Mouse (Mus musculus): Measurements from ENCODE around the gene Copb1.

Gene Copb1

GRCm38 (mm10) chr7:114253885-114254833 lies at the start of gene Copb1:
Gene Copb1 (minus strand): TSS chr7:114254711.
- DNase-seq (ENCODE audit: low read depth): peak; percentile 92

- DNase-seq (ENCODE audit: low read depth): no peak
These were observed 46.8 kb upstream of the Copb1 start for GRCm38 (mm10) chr7:114301293-114301782.

GRCm38 (mm10) chr7:114300782-114301181 lies 46.3 kb upstream of the Copb1 start:
- DNase-seq (ENCODE audit: low read depth): no peak

DNA sequence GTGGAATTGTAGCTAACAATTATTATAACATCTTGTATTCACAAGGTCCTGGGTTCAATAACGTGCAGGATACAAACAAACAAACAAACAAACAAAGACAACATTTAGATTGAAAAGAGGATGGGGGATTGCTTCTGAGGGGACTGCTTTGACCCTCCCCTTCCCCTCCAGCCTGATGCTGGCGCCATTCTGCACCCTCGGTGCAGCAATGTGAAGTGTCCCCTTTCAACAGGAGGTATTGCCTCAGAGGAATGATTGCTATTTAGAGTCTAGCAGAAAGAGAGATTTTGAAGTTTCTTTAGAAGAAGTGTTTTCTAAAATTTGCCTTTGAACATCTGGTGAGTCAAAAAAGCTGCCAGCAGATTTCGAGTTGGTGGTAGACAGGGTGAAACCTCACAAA lies 44.7 kb upstream of the Copb1 start:
- DNase-seq (ENCODE audit: low read depth): no peak

GRCm38 (mm10) chr7:114294698-114295097 lies 40.2 kb upstream of the Copb1 start:
- no peak for DNase-seq (ENCODE audit: low read depth)

GRCm38 (mm10) chr7:114293903-114294302 lies 39.4 kb upstream of the Copb1 start:
- DNase-seq (ENCODE audit: low read depth): no peak

- DNase-seq (ENCODE audit: low read depth): no peak
These were observed 38.0 kb upstream of the Copb1 start for GRCm38 (mm10) chr7:114292501-114292971.

GRCm38 (mm10) chr7:114291461-114292335 lies 37.2 kb upstream of the Copb1 start:
- no peak for DNase-seq (ENCODE audit: low read depth)

GRCm38 (mm10) chr7:114290078-114290506 lies 35.6 kb upstream of the Copb1 start:
- no peak for DNase-seq (ENCODE audit: low read depth)

GRCm38 (mm10) chr7:114284296-114284910 lies 29.9 kb upstream of the Copb1 start:
- DNase-seq (ENCODE audit: low read depth): no peak

GRCm38 (mm10) chr7:114283006-114283405 lies 28.5 kb upstream of the Copb1 start:
- DNase-seq (ENCODE audit: low read depth): no peak

GRCm38 (mm10) chr7:114281671-114282070 lies 27.2 kb upstream of the Copb1 start:
- DNase-seq (ENCODE audit: low read depth): peak; percentile 65

GRCm38 (mm10) chr7:114276005-114276752 lies 21.7 kb upstream of the Copb1 start, which contains the start of gene Psma1:
Gene Psma1 (minus strand): TSS chr7:114276118.
- DNase-seq (ENCODE audit: low read depth): peak; percentile 99

DNA sequence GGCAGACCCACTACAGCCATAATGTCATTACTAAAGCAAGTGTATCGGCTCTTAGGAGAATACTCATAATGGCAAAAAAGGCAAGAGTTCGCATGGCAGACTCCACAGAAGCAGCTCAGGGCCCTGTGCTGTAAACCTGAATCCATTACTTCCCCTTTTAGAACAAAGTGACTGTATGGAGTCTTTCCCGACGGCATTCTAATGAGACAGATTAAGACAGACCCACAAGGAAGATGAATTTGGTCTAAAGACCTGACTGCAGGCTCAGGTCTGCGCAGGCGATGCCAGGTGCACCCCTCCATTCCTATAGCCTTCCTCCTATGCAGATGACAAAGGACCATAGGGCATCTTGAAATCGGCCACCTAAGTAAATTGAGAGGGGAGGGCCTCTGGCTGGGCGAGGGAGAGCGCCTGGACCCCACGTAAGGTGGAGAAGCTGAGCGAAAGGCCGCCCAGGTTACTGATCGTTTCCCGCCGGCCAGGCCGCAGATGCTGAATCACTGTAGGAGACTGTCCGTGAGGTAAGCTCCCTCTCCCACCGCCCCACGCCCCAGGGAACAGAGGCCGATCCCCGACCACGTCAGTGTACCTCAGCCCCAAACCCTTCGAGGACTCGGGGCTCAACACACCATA lies 21.0 kb upstream of the Copb1 start:
- DNase-seq (ENCODE audit: low read depth): no peak

GRCm38 (mm10) chr7:114268446-114268845 lies 13.9 kb upstream of the Copb1 start:
- DNase-seq (ENCODE audit: low read depth): no peak

- DNase-seq (ENCODE audit: low read depth): peak; percentile 28
These were observed 2.8 kb downstream of the Copb1 start for GRCm38 (mm10) chr7:114251684-114252083.

DNA sequence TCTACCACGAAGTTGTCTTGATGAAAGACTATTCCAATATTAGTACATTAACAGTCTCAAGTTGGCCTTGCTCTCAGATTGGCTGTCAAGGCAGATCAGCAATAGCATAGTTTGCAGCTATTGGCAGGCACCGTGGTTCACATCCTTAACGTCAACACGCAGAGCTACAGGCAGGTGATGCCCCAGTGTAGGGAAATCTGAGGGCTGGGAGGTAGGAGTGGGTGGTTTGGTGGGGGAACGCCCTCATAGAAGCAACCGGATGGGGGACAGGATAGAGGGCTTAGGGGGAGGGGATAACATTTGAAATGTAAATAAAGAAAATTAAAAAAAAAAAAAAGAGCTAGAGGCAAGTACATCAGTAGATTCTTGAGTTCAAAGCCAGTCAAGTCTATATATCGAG lies 20.5 kb downstream of the Copb1 start:
- no peak for DNase-seq (ENCODE audit: low read depth)

GRCm38 (mm10) chr7:114232982-114233381 lies 21.5 kb downstream of the Copb1 start:
- DNase-seq (ENCODE audit: low read depth): no peak

DNA sequence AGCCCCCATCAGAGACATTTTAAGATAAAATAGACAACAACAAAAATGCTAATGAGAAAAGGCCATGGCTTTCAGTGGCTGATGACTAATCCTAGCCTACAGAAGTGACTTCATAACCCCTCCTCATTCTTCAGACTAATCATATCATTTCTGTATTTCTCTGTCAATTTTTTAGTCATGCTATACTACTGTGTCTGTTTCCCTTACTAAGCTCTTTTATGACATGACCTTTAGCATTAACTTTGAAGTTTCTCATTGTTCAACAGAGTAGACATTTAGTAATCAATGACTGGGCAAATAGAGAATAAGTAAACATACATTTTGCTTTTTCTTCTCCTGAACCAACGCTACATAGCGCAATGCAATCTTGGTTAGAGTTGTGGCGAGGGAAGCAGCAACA lies 22.7 kb downstream of the Copb1 start:
- no peak for DNase-seq (ENCODE audit: low read depth)

DNA sequence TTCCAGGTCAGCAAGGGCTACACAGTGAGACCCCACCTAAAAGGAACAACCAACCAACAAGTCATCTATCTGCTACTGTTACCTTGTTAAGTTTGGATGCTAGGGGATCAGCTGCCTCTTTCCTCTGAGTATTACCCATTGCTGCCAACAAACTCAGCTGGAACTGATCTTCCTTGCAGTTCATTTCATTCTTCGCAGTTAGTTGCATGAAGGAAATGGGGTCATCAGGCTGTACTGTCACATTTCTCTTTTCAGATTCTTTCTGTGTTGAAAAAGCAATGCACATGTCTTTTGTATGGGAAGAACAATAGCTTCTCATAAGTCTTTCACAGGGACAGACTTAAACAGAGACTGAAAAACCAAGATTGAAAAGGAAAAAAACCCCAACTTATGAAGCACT lies 28.0 kb downstream of the Copb1 start:
- no peak for DNase-seq (ENCODE audit: low read depth)

GRCm38 (mm10) chr7:114220433-114220832 lies 34.1 kb downstream of the Copb1 start:
- no peak for DNase-seq (ENCODE audit: low read depth)
